Mouse (Mus musculus) heart, adult 2 months (tissue): ENCODE data around the gene Tspan13. TPM values are rescaled to one million over a fixed set of nuclear protein-coding genes. Genes with fewer than 3 reads are reported as not detected.

Source experiments
- DNase-seq, 2 experiments: peaks; one replicate each; pipeline ENCODE4 v3.0.0; 2021
- H3K27ac ChIP-seq: fragments of 200-600 bp; 2 replicates; pipeline ENCODE4 v1.8.1; 2022
- H3K27me3 ChIP-seq: fragments of 200-500 bp; 2 replicates; pipeline ENCODE4 v1.6.1; 2012; ENCODE audit warnings: mild to moderate bottlenecking, low read length, inconsistent platforms, mixed read lengths; ENCODE audit not compliant: control insufficient read depth, insufficient read depth
- H3K36me3 ChIP-seq: fragments of 200-500 bp; 2 replicates; pipeline ENCODE4 v1.6.1; 2012; ENCODE audit warnings: low read length, inconsistent platforms; ENCODE audit not compliant: control insufficient read depth, insufficient read depth
- H3K4me1 ChIP-seq: fragments of 200-500 bp; 2 replicates; pipeline ENCODE4 v1.6.1; 2011; ENCODE audit warnings: low read length; ENCODE audit not compliant: control insufficient read depth, insufficient read depth
- H3K4me3 ChIP-seq: fragments of 200-600 bp; 2 replicates; pipeline ENCODE4 v1.8.1; 2022
- H3K79me2 ChIP-seq: fragments of 200-500 bp; replicated peaks from 2 replicates; pipeline ENCODE4 v1.6.1; 2012; ENCODE audit warnings: mild to moderate bottlenecking, inconsistent platforms, low read length, moderate library complexity, mixed read lengths; ENCODE audit not compliant: control insufficient read depth, insufficient read depth
- H3K9ac ChIP-seq: fragments of 200-500 bp; 2 replicates; pipeline ENCODE4 v1.6.1; 2012; ENCODE audit warnings: low read depth, mild to moderate bottlenecking, control low read depth, inconsistent platforms, low read length, mixed read lengths
- CTCF ChIP-seq: fragments of 200-600 bp; IDR thresholded peaks from 2 replicates; pipeline ENCODE4 v1.8.1; 2022; ENCODE audit warnings: antibody characterized with exemption, mild to moderate bottlenecking, moderate library complexity
- EP300 ChIP-seq: fragments of 200-500 bp; IDR thresholded peaks from 2 replicates; pipeline ENCODE4 v1.6.1; 2011; ENCODE audit warnings: low read depth, low read length, control low read depth; ENCODE audit not compliant: insufficient read depth
- POLR2A ChIP-seq: fragments of 200-500 bp; IDR thresholded peaks from 2 replicates; pipeline ENCODE4 v1.6.1; 2011; ENCODE audit warnings: mild to moderate bottlenecking, low read depth, low read length, control low read depth; ENCODE audit not compliant: insufficient read depth
- WGBS: fragments of 180-500 bp; shearing (Covaris S2); methylation state at CpG from one replicate; pipeline ENCODE4 v1.1.7; 2018; 5-methylcytosine and 5-hydroxymethylcytosine counted together
- intact Hi-C: fragments of 180-260 bp; cut with DNase I; formaldehyde crosslinking; loops from one replicate; pipeline ENCODE4 v1.15.1; 2025
- polyA plus RNA-seq: library from polyadenylated mRNA; depleted of rRNA; stranded (reverse); fragments of >200 nt; gene quantifications from 2 replicates; pipeline ENCODE4 v1.2.3, GENCODE M21; 2012
- total RNA-seq, 2 experiments: library from RNA; stranded (reverse); gene quantifications; 2 replicates each; pipeline ENCODE4 v1.2.3; 2021

The Tspan13 gene
- total and polyA plus RNA-seq, 3 experiments: 41.2 to 61.1 (median 47.2) TPM

- Histone ChIP-seq H3K9ac (peak overlapping the region; percentile 71), H3K4me1 (peaks cover 5% of the 10 kb centered on the region), H3K4me3 (peak overlapping the region; percentile 97), H3K27me3 (no peaks in the 10 kb centered on the region), H3K27ac (peak overlapping the region; percentile 93), H3K79me2 (0 out of 2 replicates have a peak, but pooled peaks cover 2% of the 10 kb centered on the region), H3K36me3 (peaks cover 2% of the 10 kb centered on the region)
- peak; percentile 36 to 39 for DNase-seq
- TF ChIP-seq CTCF: no peak
- no peak for TF ChIP-seq EP300
- no peak for TF ChIP-seq POLR2A
- intact Hi-C loops: loop anchor here (5.0 to 10.0 kb wide), 8 partner anchors 42 to 1073 kb away; partner anchors contain the start of genes Ahr, Ankmy2, Bzw2 and D630036H23Rik
- 37% methylated on average over 9 of the region's 9 CpGs for WGBS
These were observed 2.7 kb downstream of the Tspan13 start for GRCm38 (mm10) chr12:36039541-36040084.

GRCm38 (mm10) chr12:36036776-36037175 lies 5.5 kb downstream of the Tspan13 start:
- 0 out of 2 replicates have a peak, but pooled peaks cover 2% of the 10 kb centered on the region for H3K79me2 ChIP-seq
- peak overlapping the region; percentile 31 for H3K4me3 ChIP-seq
- intact Hi-C loops: loop anchor here (5.0 to 10.0 kb wide), 4 partner anchors 148 to 1076 kb away; no protein-coding TSS in a partner anchor
- TF ChIP-seq EP300 (no peak), POLR2A (no peak), CTCF (peak; percentile 51)
- no peaks in the 10 kb centered on the region for H3K27me3 ChIP-seq
- H3K4me1 ChIP-seq: peaks cover 9% of the 10 kb centered on the region
- peaks cover 7% of the 10 kb centered on the region for H3K36me3 ChIP-seq
- H3K9ac ChIP-seq: peak overlapping the region; percentile 4
- 25% methylated on average over 10 of the region's 10 CpGs for WGBS
- H3K27ac ChIP-seq: peak overlapping the region; percentile 93
- DNase-seq: peak; percentile 35 to 45

GRCm38 (mm10) chr12:36036121-36036520 lies 6.2 kb downstream of the Tspan13 start:
- Histone ChIP-seq H3K27ac (peak overlapping the region; percentile 93), H3K4me3 (peak overlapping the region; percentile 31), H3K9ac (peak overlapping the region; percentile 28), H3K79me2 (0 out of 2 replicates have a peak, but pooled peaks cover 2% of the 10 kb centered on the region), H3K27me3 (no peaks in the 10 kb centered on the region), H3K4me1 (peaks cover 9% of the 10 kb centered on the region), H3K36me3 (peaks cover 7% of the 10 kb centered on the region)
- DNase-seq: no peak
- WGBS: 79% methylated on average over 7 of the region's 7 CpGs
- intact Hi-C loops: loop anchor here (5.0 to 10.0 kb wide), 4 partner anchors 149 to 1076 kb away; no protein-coding TSS in a partner anchor
- TF ChIP-seq POLR2A (no peak), CTCF (no peak), EP300 (no peak)

GRCm38 (mm10) chr12:36035501-36035900 lies 6.8 kb downstream of the Tspan13 start:
- no peaks in the 10 kb centered on the region for H3K27me3 ChIP-seq
- peaks cover 9% of the 10 kb centered on the region for H3K36me3 ChIP-seq
- WGBS: 60% methylated on average over 6 of the region's 6 CpGs
- peak overlapping the region; percentile 28; the same call in 1 of the 2 replicates for H3K9ac ChIP-seq
- peak overlapping the region; percentile 93 for H3K27ac ChIP-seq
- intact Hi-C loops: loop anchor here (5.0 to 10.0 kb wide), 4 partner anchors 149 to 1077 kb away; no protein-coding TSS in a partner anchor
- H3K4me3 ChIP-seq: peak overlapping the region; percentile 31
- DNase-seq: no peak
- 0 out of 2 replicates have a peak, but pooled peaks have one; percentile 45 for TF ChIP-seq POLR2A
- TF ChIP-seq EP300: no peak
- no peak for TF ChIP-seq CTCF
- peaks cover 10% of the 10 kb centered on the region for H3K4me1 ChIP-seq
- 0 out of 2 replicates have a peak, but pooled peaks cover 2% of the 10 kb centered on the region for H3K79me2 ChIP-seq

GRCm38 (mm10) chr12:36032419-36032818 lies 9.9 kb downstream of the Tspan13 start:
- 32% methylated on average over 4 of the region's 4 CpGs for WGBS
- DNase-seq: peak in 1 of 2 experiments; percentile 48
- Histone ChIP-seq H3K27ac (peak overlapping the region; percentile 93), H3K27me3 (no peaks in the 10 kb centered on the region), H3K9ac (peak overlapping the region; percentile 70), H3K4me3 (no peak overlapping the region; the same call in 1 of the 2 replicates), H3K4me1 (peaks cover 13% of the 10 kb centered on the region), H3K36me3 (peaks cover 11% of the 10 kb centered on the region), H3K79me2 (peaks cover 2% of the 10 kb centered on the region; the same call in 1 of the 2 replicates)
- peak; percentile 71 for TF ChIP-seq POLR2A
- peak; percentile 93 for TF ChIP-seq EP300
- 0 out of 2 replicates have a peak, but pooled peaks have one; percentile 6 for TF ChIP-seq CTCF
- intact Hi-C loops: loop anchor here (10.0 kb wide), 3 partner anchors 152 to 982 kb away; no protein-coding TSS in a partner anchor
